Mouse (Mus musculus): ENCODE data around the gene Dtx3. TPM values are rescaled to one million over a fixed set of nuclear protein-coding genes. Genes with fewer than 3 reads are reported as not detected.

Dtx3 gene
- 29.5 and 75.5 TPM in 2 replicates for total RNA-seq (2012; rRNA removed)

DNA sequence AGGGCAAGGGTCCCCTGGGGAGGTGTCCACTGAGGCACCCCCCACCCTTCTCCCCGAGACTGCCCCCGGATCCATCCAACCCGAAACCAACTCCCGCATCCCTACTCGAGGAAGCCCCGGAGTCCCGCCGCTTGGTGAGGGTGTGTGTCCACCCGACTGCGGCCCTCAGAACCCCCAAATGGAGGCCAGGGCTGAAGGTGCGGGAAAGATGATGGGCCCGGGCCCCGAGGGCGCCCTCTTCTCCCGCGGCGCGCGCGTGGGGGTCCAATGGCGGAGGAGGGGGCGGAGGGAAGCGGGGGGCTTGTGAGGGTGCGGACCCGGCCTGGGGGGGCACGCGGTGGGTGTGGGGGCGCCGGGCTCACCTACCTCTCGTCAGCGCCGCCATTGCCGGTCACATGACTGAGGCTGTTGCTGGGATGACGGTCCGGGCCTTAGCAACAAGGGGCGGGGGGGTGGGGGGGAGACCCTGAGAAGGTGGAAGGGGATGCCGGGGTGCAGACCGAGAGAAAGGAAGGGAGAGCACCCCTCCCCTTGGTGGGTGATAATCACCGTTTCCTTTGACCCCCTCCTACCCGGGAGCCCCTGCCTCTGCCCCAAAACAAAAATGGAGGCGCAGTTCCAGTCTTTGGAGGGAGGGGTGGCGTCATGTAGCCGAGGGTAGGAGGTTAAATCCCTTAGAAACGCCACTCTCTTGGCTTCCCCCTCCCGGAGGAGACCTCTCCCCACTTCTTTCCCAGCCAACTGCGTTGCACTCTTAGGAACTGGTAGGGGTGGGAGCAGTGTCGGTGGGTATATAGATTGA lies at the start of gene Dtx3:
Gene Dtx3 (minus strand): TSS at position 401 of the 802 bp plus-strand sequence.
- in situ Hi-C loops (cut with MboI; ENCODE audit: low sequenced_read_pairs in 2 of 2, unreplicated experiment in 2 of 2), result no loop called here
- DNase-seq (ENCODE audit: low read depth, low spot score), result no peak
- peaks cover 22% of the 10 kb centered on the region; the same call in 1 of the 2 replicates for H3K36me3 ChIP-seq (ENCODE audit: control insufficient read depth, insufficient read depth, low read length, poor library complexity, severe bottlenecking)
- TF ChIP-seq ZC3H11A (IDR thresholded peaks at IDR 0.05; ENCODE audit: borderline replicate concordance, low read depth, low read length) (no peak), MAFK (IDR thresholded peaks at IDR 0.05; ENCODE audit: insufficient read depth, low read depth, low read length) (no peak), ZNF384 (IDR thresholded peaks at IDR 0.05; ENCODE audit: low read depth, low read length) (no peak), CHD2 (IDR thresholded peaks at IDR 0.05; ENCODE audit: low read depth, low read length) (no peak), HCFC1 (IDR thresholded peaks at IDR 0.05; ENCODE audit: borderline replicate concordance, insufficient read depth, low read length) (no peak)
- H3K4me1 ChIP-seq (ENCODE audit: control insufficient read depth in 2 of 2, insufficient read depth in 2 of 2, low read length in 2 of 2, poor library complexity in 1 of 2), result peaks cover 9 to 27% of the 10 kb centered on the region in 2 experiments
- H3K9me3 ChIP-seq (ENCODE audit: control insufficient read depth, insufficient read depth, low read depth, low read length), result no peaks in the 10 kb centered on the region
- peak within 1 kb of the TSS; percentile 91 for H3K9ac ChIP-seq (ENCODE audit: insufficient read depth, low read depth, low read length, poor library complexity, severe bottlenecking)
- peak within 1 kb of the TSS; percentile 85 to 98 for H3K4me3 ChIP-seq (ENCODE audit: insufficient read depth in 1 of 2, low read depth in 1 of 2, low read length in 2 of 2, poor library complexity in 1 of 2, severe bottlenecking in 1 of 2)
- peak within 1 kb of the TSS; percentile 75 for H3K27ac ChIP-seq (ENCODE audit: insufficient read depth, low read depth, low read length, poor library complexity, severe bottlenecking)

DNA sequence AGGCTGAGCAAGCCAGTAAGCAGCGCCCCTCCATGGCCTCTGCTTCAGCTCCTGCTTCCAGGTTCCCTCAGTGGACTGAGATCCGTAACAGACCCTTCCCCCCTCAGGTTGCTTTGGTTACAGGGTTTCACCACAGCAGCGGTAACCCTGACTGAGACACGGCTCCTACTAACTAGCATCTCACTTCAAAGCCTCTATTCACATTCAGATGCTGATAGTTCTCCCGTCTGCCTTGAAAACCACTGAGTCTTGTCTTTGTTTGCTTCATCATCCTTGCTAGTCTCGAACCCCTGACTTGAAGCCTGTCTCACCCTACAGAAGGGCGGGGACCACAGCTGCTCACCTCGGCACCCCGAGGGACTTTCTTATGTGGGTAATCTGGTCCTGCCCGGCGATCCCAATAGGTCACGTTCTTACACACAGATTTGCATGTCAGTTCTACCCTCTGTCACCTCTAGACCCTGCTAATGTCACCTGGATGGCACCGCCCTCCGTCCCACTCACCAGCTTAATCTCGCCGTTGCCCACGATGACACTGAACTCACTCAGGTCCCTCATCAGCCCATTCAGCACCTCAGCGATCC lies 42.8 kb upstream of the Dtx3 start:
- in situ Hi-C loops (cut with MboI; ENCODE audit: low sequenced_read_pairs in 2 of 2, unreplicated experiment in 2 of 2), result no loop called here
- H3K4me3 ChIP-seq (ENCODE audit: insufficient read depth in 1 of 2, low read depth in 1 of 2, low read length in 2 of 2, poor library complexity in 1 of 2, severe bottlenecking in 1 of 2), result no peak overlapping the region; a peak in 1 of 4 replicates
- no peak for TF ChIP-seq ZC3H11A (IDR thresholded peaks at IDR 0.05; ENCODE audit: borderline replicate concordance, low read depth, low read length)
- TF ChIP-seq MAFK (IDR thresholded peaks at IDR 0.05; ENCODE audit: insufficient read depth, low read depth, low read length), result no peak
- no peak for TF ChIP-seq CHD2 (IDR thresholded peaks at IDR 0.05; ENCODE audit: low read depth, low read length)
- no peak for TF ChIP-seq HCFC1 (IDR thresholded peaks at IDR 0.05; ENCODE audit: borderline replicate concordance, insufficient read depth, low read length)
- no peak for TF ChIP-seq ZNF384 (IDR thresholded peaks at IDR 0.05; ENCODE audit: low read depth, low read length)
- H3K4me1 ChIP-seq (ENCODE audit: control insufficient read depth in 2 of 2, insufficient read depth in 2 of 2, low read length in 2 of 2, poor library complexity in 1 of 2), result peaks cover 0 to 20% of the 10 kb centered on the region in 2 experiments; a peak in 2 of 4 replicates
- H3K9ac ChIP-seq (ENCODE audit: insufficient read depth, low read depth, low read length, poor library complexity, severe bottlenecking), result no peak overlapping the region
- H3K9me3 ChIP-seq (ENCODE audit: control insufficient read depth, insufficient read depth, low read depth, low read length), result no peaks in the 10 kb centered on the region
- no peak overlapping the region for H3K27ac ChIP-seq (ENCODE audit: insufficient read depth, low read depth, low read length, poor library complexity, severe bottlenecking)
- peaks cover 23% of the 10 kb centered on the region; the same call in 1 of the 2 replicates for H3K36me3 ChIP-seq (ENCODE audit: control insufficient read depth, insufficient read depth, low read length, poor library complexity, severe bottlenecking)
- DNase-seq (ENCODE audit: low read depth, low spot score), result no peak

DNA sequence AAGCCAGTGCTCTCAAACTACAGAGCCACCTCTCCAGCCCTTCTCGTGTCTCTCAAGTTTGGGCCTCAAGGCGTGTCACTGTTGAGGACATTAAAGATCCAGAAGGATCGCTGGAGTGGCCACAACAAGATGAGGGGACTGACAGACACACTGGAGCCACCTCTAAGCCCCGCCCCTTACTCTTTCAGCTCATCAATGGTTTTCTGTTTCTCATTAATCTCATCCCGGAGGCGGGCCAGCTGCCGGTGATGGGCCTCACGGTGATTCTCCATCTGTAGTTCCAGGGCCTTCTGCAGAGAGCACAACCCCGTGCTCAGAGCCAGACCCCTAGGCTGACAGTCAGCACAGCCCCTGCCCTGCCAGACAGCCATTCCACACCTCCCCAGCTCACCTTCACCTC lies 41.0 kb upstream of the Dtx3 start:
- no peak overlapping the region for H3K9ac ChIP-seq (ENCODE audit: insufficient read depth, low read depth, low read length, poor library complexity, severe bottlenecking)
- H3K27ac ChIP-seq (ENCODE audit: insufficient read depth, low read depth, low read length, poor library complexity, severe bottlenecking), result no peak overlapping the region
- no peak for DNase-seq (ENCODE audit: low read depth, low spot score)
- H3K36me3 ChIP-seq (ENCODE audit: control insufficient read depth, insufficient read depth, low read length, poor library complexity, severe bottlenecking), result peaks cover 13% of the 10 kb centered on the region; the same call in 1 of the 2 replicates
- in situ Hi-C loops (cut with MboI; ENCODE audit: low sequenced_read_pairs in 2 of 2, unreplicated experiment in 2 of 2), result no loop called here
- H3K4me3 ChIP-seq (ENCODE audit: insufficient read depth in 1 of 2, low read depth in 1 of 2, low read length in 2 of 2, poor library complexity in 1 of 2, severe bottlenecking in 1 of 2), result no peak overlapping the region
- TF ChIP-seq ZC3H11A (IDR thresholded peaks at IDR 0.05; ENCODE audit: borderline replicate concordance, low read depth, low read length) (no peak), HCFC1 (IDR thresholded peaks at IDR 0.05; ENCODE audit: borderline replicate concordance, insufficient read depth, low read length) (no peak), ZNF384 (IDR thresholded peaks at IDR 0.05; ENCODE audit: low read depth, low read length) (no peak), MAFK (IDR thresholded peaks at IDR 0.05; ENCODE audit: insufficient read depth, low read depth, low read length) (no peak), CHD2 (IDR thresholded peaks at IDR 0.05; ENCODE audit: low read depth, low read length) (no peak)
- H3K9me3 ChIP-seq (ENCODE audit: control insufficient read depth, insufficient read depth, low read depth, low read length), result no peaks in the 10 kb centered on the region
- peaks cover 0 to 22% of the 10 kb centered on the region in 2 experiments; a peak in 2 of 4 replicates for H3K4me1 ChIP-seq (ENCODE audit: control insufficient read depth in 2 of 2, insufficient read depth in 2 of 2, low read length in 2 of 2, poor library complexity in 1 of 2)

DNA sequence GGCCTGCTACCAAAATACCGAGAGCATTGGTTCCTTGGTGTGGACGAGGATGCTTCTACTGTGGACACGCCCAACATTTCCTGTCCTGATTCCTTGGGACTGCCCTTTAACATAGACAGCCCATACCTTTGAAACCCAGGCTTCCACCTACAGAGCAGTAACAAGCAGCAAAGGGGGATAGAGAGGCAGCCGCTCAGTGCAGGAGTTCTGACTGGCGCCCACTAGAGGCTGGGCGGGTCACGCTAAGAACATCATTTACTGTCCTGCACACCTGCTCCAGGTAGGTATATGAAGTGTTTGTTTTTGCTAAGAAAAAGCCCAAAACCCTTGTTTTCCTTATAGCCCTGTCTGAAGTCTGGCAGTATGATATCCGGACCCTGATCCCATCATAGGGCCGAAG lies 37.6 kb upstream of the Dtx3 start:
- peaks cover 2 to 23% of the 10 kb centered on the region in 2 experiments; a peak in 2 of 4 replicates for H3K4me1 ChIP-seq (ENCODE audit: control insufficient read depth in 2 of 2, insufficient read depth in 2 of 2, low read length in 2 of 2, poor library complexity in 1 of 2)
- TF ChIP-seq HCFC1 (IDR thresholded peaks at IDR 0.05; ENCODE audit: borderline replicate concordance, insufficient read depth, low read length) (peak; percentile 49; the same call in 1 of the 2 replicates), ZNF384 (IDR thresholded peaks at IDR 0.05; ENCODE audit: low read depth, low read length) (no peak)

More for the DNA sequence above, 37.6 kb upstream of the Dtx3 start:
- H3K4me3 ChIP-seq (ENCODE audit: insufficient read depth in 1 of 2, low read depth in 1 of 2, low read length in 2 of 2, poor library complexity in 1 of 2, severe bottlenecking in 1 of 2), result no peak overlapping the region
- peaks cover 16% of the 10 kb centered on the region; the same call in 1 of the 2 replicates for H3K36me3 ChIP-seq (ENCODE audit: control insufficient read depth, insufficient read depth, low read length, poor library complexity, severe bottlenecking)
- peak; percentile 59 for DNase-seq (ENCODE audit: low read depth, low spot score)
- H3K27ac ChIP-seq (ENCODE audit: insufficient read depth, low read depth, low read length, poor library complexity, severe bottlenecking), result no peak overlapping the region
- no peaks in the 10 kb centered on the region for H3K9me3 ChIP-seq (ENCODE audit: control insufficient read depth, insufficient read depth, low read depth, low read length)
- in situ Hi-C loops (cut with MboI; ENCODE audit: low sequenced_read_pairs in 2 of 2, unreplicated experiment in 2 of 2), result no loop called here
- no peak overlapping the region for H3K9ac ChIP-seq (ENCODE audit: insufficient read depth, low read depth, low read length, poor library complexity, severe bottlenecking)

All from ES-E14 (cell line).